Mouse (Mus musculus): ENCODE data around the gene Cav1.

Gene Cav1

GRCm38 (mm10) chr6:17305954-17306601 lies at the start of gene Cav1:
Cav1 (plus strand) TSS chr6:17306335.
- peak; percentile 83 to 87 for DNase-seq (ENCODE audit: low spot score in 2 of 2)

DNA sequence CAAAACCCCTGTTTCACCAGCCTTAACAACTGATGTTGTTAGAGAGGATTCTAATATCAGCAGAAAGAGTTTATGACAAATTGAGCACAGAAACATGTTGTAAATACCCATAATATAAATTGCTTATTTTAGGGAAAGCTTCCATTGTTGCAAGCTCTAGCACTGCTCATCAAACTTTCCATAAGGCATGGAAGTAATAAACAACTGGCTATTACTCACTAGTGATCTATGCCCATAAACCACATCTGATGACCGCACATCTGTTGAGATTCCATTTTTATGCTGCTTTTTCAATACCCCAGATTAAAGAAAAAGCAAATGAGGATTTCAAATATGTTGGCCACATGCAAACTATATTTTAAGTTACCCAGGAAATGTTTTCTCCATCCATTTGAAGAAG lies 48.0 kb upstream of the Cav1 start:
- DNase-seq (ENCODE audit: low spot score in 2 of 2) = no peak

- no peak for DNase-seq (ENCODE audit: low spot score in 2 of 2)
These were observed 47.2 kb upstream of the Cav1 start for GRCm38 (mm10) chr6:17258911-17259310.

GRCm38 (mm10) chr6:17262786-17263185 lies 43.3 kb upstream of the Cav1 start:
- DNase-seq (ENCODE audit: low spot score in 2 of 2) = no peak

- DNase-seq (ENCODE audit: low spot score in 2 of 2) = no peak
These were observed 41.1 kb upstream of the Cav1 start for GRCm38 (mm10) chr6:17265043-17265442.

DNA sequence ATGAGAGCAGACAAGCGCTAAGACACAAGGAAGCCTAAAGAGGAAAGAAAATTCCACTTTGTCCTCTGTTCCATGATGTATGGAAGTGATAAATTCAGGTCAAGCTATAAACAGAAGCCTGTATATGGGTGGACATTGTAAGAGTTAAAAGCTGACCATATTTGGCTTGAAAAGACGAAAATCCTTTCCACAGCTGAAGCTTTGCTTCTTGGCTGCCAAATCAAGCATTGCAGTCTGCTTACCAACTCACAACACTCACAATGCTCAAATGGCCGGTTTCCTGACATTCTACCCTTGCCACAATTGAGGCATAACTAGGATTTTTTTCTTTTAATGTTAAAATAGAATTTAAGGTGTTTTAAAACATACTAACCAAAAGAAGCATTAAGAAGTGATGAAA lies 39.7 kb upstream of the Cav1 start:
- no peak for DNase-seq (ENCODE audit: low spot score in 2 of 2)

DNA sequence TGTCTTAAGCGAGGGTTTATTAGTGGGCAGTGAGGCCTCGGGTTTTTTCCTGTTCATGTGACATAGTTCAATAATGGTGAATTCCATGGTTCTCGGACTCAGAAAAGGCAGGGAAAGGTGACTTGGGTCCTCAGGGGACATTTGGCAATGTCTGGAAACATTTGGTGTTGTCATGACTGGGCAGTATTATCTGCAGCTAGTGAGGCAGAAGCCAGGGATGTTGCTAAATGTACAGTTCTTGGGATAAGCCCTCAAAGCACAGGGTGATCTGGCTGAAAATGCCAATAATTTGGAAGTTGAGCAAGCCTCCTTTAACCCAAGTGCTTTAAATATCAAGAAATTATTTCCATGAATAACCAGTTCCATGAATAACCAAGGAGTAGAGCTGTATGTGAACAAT lies 27.8 kb upstream of the Cav1 start:
- DNase-seq (ENCODE audit: low spot score in 2 of 2) = no peak

- peak; percentile 90 to 92 for DNase-seq (ENCODE audit: low spot score in 2 of 2)
These were observed 25.0 kb upstream of the Cav1 start, which contains the start of gene Cav2 for GRCm38 (mm10) chr6:17280939-17281756. Cav2 (plus strand) TSS chr6:17281185.

- DNase-seq (ENCODE audit: low spot score in 2 of 2) = peak in 1 of 2 experiments; percentile 12
These were observed 24.4 kb upstream of the Cav1 start for GRCm38 (mm10) chr6:17281757-17282092.

DNA sequence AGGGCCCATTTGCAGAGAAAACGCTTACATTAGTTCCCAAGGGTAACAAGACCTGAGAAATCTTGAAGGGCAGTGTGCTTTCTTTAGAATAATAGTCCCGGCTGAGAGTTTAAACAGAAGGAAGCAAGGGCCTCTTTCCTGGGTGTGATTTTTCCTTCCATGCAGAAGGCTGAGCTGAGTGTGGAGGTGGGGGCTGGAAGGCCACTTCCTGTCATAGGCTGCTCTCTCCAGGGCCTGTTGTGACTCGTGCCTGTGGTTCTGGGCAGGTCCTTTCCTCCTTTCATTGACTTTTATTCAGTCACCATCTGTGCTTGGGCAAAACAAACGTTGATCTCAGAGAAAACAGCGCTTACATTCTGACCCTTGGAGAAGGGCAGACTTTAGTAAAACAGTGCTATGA lies 24.0 kb upstream of the Cav1 start:
- DNase-seq (ENCODE audit: low spot score in 2 of 2) = peak; percentile 49 to 71

- DNase-seq (ENCODE audit: low spot score in 2 of 2) = no peak
These were observed 22.3 kb upstream of the Cav1 start for GRCm38 (mm10) chr6:17283834-17284233.

DNA sequence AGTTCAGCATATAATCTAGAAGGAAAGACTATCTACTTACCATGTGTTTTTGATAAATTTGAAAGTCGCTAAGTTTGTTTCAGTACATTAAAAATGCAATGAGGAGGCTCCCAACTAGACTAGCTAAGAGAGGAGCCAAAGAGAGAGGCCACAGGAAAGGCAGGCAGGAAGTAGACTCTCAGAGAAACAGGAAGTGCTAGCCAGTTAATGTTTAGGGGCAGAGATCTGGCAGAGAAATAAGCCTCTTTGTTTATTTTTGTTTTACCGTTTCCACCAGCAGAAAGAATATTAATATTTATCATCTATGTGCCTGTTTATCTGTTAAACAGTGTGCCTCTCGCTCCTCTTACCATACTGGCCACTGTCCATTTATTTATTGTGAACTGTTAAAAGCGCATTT lies 19.8 kb upstream of the Cav1 start:
- DNase-seq (ENCODE audit: low spot score in 2 of 2) = peak; percentile 18 to 53

- DNase-seq (ENCODE audit: low spot score in 2 of 2) = no peak
These were observed 11.0 kb upstream of the Cav1 start for GRCm38 (mm10) chr6:17295116-17295515.

GRCm38 (mm10) chr6:17306602-17307325 lies 629 bp downstream of the Cav1 start:
- DNase-seq (ENCODE audit: low spot score in 2 of 2) = peak; percentile 26 to 33

DNA sequence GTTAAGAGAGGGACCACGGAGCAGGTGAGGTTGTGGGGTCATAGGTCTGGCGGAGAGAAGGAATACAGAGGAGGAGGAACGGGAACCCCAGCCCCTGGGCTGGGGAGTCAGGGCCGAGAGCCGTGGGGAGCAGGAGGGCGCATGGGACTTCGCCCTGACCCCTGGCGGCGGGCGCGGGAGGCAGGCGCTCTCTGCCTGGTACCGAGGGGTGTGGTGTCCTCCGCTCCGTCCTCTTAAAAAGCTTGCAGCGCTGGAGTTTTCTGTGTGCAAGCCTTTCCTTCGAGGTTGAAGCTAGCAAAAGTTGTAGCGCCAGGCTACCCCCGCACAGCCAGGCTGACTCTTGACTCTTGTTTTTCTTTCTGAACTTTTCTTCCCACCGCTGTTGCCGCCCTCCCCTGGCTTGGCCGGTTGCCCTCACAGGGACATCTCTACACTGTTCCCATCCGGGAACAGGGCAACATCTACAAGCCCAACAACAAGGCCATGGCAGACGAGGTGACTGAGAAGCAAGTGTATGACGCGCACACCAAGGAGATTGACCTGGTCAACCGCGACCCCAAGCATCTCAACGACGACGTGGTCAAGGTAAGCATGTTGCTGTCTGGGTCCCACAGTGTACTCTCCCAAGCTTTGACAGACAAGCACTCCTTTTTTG lies 1.5 kb downstream of the Cav1 start:
- peak; percentile 69 to 72 for DNase-seq (ENCODE audit: low spot score in 2 of 2)

DNA sequence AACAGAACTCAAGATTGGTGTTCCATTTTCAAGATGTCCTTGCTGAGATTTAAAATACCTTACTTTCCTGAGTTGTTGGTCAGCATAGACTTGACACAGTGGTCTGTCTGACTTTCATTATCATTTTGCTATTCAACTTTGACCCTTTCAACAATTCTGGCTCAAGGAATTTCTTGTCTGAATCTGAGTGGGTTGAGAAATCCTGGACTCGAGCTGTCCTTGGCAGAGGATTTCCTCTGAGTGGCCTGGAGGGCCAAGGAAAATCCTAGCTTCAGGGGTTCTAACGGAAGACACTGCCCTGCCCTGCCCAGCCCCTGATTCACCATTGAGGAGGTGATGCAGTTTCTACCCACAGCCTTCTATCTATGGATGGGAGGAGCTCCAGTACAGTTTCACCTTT lies 2.5 kb downstream of the Cav1 start:
- peak; percentile 37 to 42 for DNase-seq (ENCODE audit: low spot score in 2 of 2)

GRCm38 (mm10) chr6:17309260-17309659 lies 3.1 kb downstream of the Cav1 start:
- DNase-seq (ENCODE audit: low spot score in 2 of 2) = peak; percentile 35 to 40

DNA sequence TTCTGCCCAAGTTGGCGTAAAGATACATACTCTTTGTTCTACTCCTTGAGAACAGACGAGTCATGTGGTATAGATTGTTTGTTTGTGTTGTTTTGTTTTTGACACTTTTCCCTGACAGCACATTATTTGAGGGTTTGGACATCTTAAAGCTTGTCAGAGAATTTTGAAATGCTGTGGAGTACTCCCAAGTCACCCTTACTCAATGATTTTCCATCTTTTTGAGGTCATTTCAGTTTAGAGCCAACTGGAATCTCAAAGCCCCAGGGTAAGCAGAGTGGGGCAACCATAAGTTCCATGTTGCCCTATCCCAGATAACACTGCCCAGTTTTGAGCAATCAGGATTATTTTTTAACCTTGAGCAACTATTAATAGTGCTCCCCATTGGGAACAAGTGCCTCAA lies 8.1 kb downstream of the Cav1 start:
- DNase-seq (ENCODE audit: low spot score in 2 of 2) = no peak

- peak; percentile 30 to 77 for DNase-seq (ENCODE audit: low spot score in 2 of 2)
These were observed 8.8 kb downstream of the Cav1 start for GRCm38 (mm10) chr6:17314659-17315616.

- DNase-seq (ENCODE audit: low spot score in 2 of 2) = no peak
These were observed 10.4 kb downstream of the Cav1 start for GRCm38 (mm10) chr6:17316294-17317166.
